Mouse (Mus musculus) forebrain, embryonic 13.5 days (tissue): ENCODE measurements around the gene Gga1. TPM values are rescaled to one million over a fixed set of nuclear protein-coding genes. Genes with fewer than 3 reads are reported as not detected.

Experiments used
- ATAC-seq: fragments of 200-750 bp; cut with Nextera tagmentation; 2 replicates; pipeline ENCODE4 v1.8.0; 2017
- H3K27ac ChIP-seq: fragments of 300-500 bp; sonication (generic); 2 replicates; pipeline ENCODE4 v1.5.1; 2015; ENCODE audit warnings: inconsistent platforms, mild to moderate bottlenecking, moderate library complexity
- H3K27me3 ChIP-seq: fragments of 300-500 bp; sonication (generic); 2 replicates; pipeline ENCODE4 v1.6.1; 2015; ENCODE audit warnings: mild to moderate bottlenecking, inconsistent platforms
- H3K36me3 ChIP-seq: fragments of 300-500 bp; sonication (generic); 2 replicates; pipeline ENCODE4 v1.6.1; 2015; ENCODE audit warnings: mild to moderate bottlenecking, inconsistent platforms; ENCODE audit not compliant: poor library complexity, severe bottlenecking
- H3K4me1 ChIP-seq: fragments of 300-500 bp; sonication (generic); 2 replicates; pipeline ENCODE4 v1.6.1; 2015; ENCODE audit warnings: inconsistent platforms
- H3K4me2 ChIP-seq: fragments of 300-500 bp; sonication (generic); 2 replicates; pipeline ENCODE4 v1.6.1; 2015; ENCODE audit warnings: inconsistent platforms, mild to moderate bottlenecking, moderate library complexity
- H3K4me3 ChIP-seq: fragments of 300-500 bp; sonication (generic); 2 replicates; pipeline ENCODE4 v1.5.1; 2015; ENCODE audit warnings: mild to moderate bottlenecking, inconsistent platforms
- H3K9ac ChIP-seq: fragments of 300-500 bp; sonication (generic); 2 replicates; pipeline ENCODE4 v1.6.1; 2015; ENCODE audit warnings: mild to moderate bottlenecking, inconsistent platforms
- H3K9me3 ChIP-seq: fragments of 300-500 bp; sonication (generic); replicated peaks from 2 replicates; pipeline ENCODE4 v1.6.1; 2016; ENCODE audit warnings: inconsistent platforms
- WGBS: fragments of 180-500 bp; shearing (Covaris S2); methylation state at CpG from one replicate; pipeline ENCODE4 v1.1.7; 2015; 5-methylcytosine and 5-hydroxymethylcytosine counted together
- polyA plus RNA-seq: library from polyadenylated mRNA; unstranded; fragments of >200 nt; fragmentation: Nextera tagmentation; extraction: Ambion mirVana; gene quantifications from 2 replicates; pipeline ENCODE4 v1.2.1, GENCODE M21; 2015

Gene Gga1
- polyA plus RNA-seq, 1 experiment from 2014 or later = 50.3 TPM

- H3K27ac ChIP-seq = no peak overlapping the region
- WGBS = 24% methylated on average over 8 of the region's 8 CpGs
- H3K9ac ChIP-seq = 0 out of 2 replicates have a peak overlapping the region, but pooled peaks have one; percentile 7
- H3K9me3 ChIP-seq = no peaks in the 10 kb centered on the region
- H3K27me3 ChIP-seq = peaks cover 27% of the 10 kb centered on the region
- peaks cover 17% of the 10 kb centered on the region for H3K4me1 ChIP-seq
- no peak for ATAC-seq
- no peaks in the 10 kb centered on the region for H3K36me3 ChIP-seq
- no peak overlapping the region for H3K4me3 ChIP-seq
- no peak overlapping the region; the same call in 1 of the 2 replicates for H3K4me2 ChIP-seq
Measured at GRCm38 (mm10) chr15:78901422-78901789, 24.4 kb downstream of the Gga1 start.

GRCm38 (mm10) chr15:78903243-78903642 lies 26.3 kb downstream of the Gga1 start:
- Histone ChIP-seq H3K27me3 (peaks cover 26% of the 10 kb centered on the region), H3K27ac (no peak overlapping the region), H3K4me2 (no peak overlapping the region), H3K36me3 (no peaks in the 10 kb centered on the region), H3K4me3 (no peak overlapping the region), H3K4me1 (peaks cover 17% of the 10 kb centered on the region), H3K9ac (no peak overlapping the region), H3K9me3 (no peaks in the 10 kb centered on the region)
- peak; percentile 33; the same call in 1 of the 2 replicates for ATAC-seq
- 3% methylated on average over 2 of the region's 2 CpGs for WGBS

- H3K36me3 ChIP-seq = no peaks in the 10 kb centered on the region
- 86% methylated on average over 7 of the region's 7 CpGs for WGBS
- no peaks in the 10 kb centered on the region for H3K27me3 ChIP-seq
- no peaks in the 10 kb centered on the region for H3K9me3 ChIP-seq
- H3K4me3 ChIP-seq = no peak overlapping the region
- no peak overlapping the region for H3K9ac ChIP-seq
- peaks cover 9% of the 10 kb centered on the region; the same call in 1 of the 2 replicates for H3K4me1 ChIP-seq
- H3K27ac ChIP-seq = no peak overlapping the region
- no peak for ATAC-seq
- H3K4me2 ChIP-seq = no peak overlapping the region
Measured at GRCm38 (mm10) chr15:78908399-78908798, 31.4 kb downstream of the Gga1 start.

- Histone ChIP-seq H3K36me3 (no peaks in the 10 kb centered on the region), H3K27me3 (no peaks in the 10 kb centered on the region), H3K4me2 (no peak overlapping the region), H3K9ac (no peak overlapping the region), H3K9me3 (no peaks in the 10 kb centered on the region), H3K4me1 (peaks cover 10% of the 10 kb centered on the region; the same call in 1 of the 2 replicates), H3K4me3 (no peak overlapping the region), H3K27ac (no peak overlapping the region)
- 92% methylated on average over 8 of the region's 8 CpGs for WGBS
- no peak for ATAC-seq
Measured at GRCm38 (mm10) chr15:78908982-78909381, 32.0 kb downstream of the Gga1 start.

- ATAC-seq = no peak
- 27% methylated on average over 9 of the region's 9 CpGs for WGBS
Measured at GRCm38 (mm10) chr15:78912040-78912439, 35.0 kb downstream of the Gga1 start.

GRCm38 (mm10) chr15:78913632-78914090 lies 36.7 kb downstream of the Gga1 start, which contains the start of gene Pdxp:
Gene Pdxp (plus strand): TSS chr15:78913919.
- Histone ChIP-seq H3K4me1 (peaks cover 41% of the 10 kb centered on the region), H3K9ac (peak within 1 kb of the TSS; percentile 88), H3K9me3 (no peaks in the 10 kb centered on the region), H3K4me2 (peak within 1 kb of the TSS; percentile 92), H3K27me3 (no peaks in the 10 kb centered on the region), H3K4me3 (peak within 1 kb of the TSS; percentile 81), H3K36me3 (peaks cover 8% of the 10 kb centered on the region), H3K27ac (peak within 1 kb of the TSS; percentile 97)
- under 1% methylated on average over 51 of the region's 51 CpGs for WGBS
- peak; percentile 95 for ATAC-seq

More at GRCm38 (mm10) chr15:78912040-78912439, 35.0 kb downstream of the Gga1 start:
- no peaks in the 10 kb centered on the region for H3K36me3 ChIP-seq
- H3K9ac ChIP-seq = peak overlapping the region; percentile 21; the same call in 1 of the 2 replicates
- H3K4me2 ChIP-seq = no peak overlapping the region
- H3K4me3 ChIP-seq = no peak overlapping the region
- H3K4me1 ChIP-seq = peaks cover 37% of the 10 kb centered on the region
- H3K9me3 ChIP-seq = no peaks in the 10 kb centered on the region
- no peak overlapping the region for H3K27ac ChIP-seq
- H3K27me3 ChIP-seq = no peaks in the 10 kb centered on the region

GRCm38 (mm10) chr15:78914091-78914822 lies 37.3 kb downstream of the Gga1 start:
- Histone ChIP-seq H3K27ac (peak overlapping the region; percentile 97), H3K27me3 (no peaks in the 10 kb centered on the region), H3K9ac (peak overlapping the region; percentile 88), H3K4me2 (peak overlapping the region; percentile 92), H3K4me1 (peaks cover 41% of the 10 kb centered on the region), H3K9me3 (no peaks in the 10 kb centered on the region), H3K36me3 (peaks cover 12% of the 10 kb centered on the region), H3K4me3 (peak overlapping the region; percentile 81)
- under 1% methylated on average over 55 of the region's 87 CpGs for WGBS
- ATAC-seq = peak; percentile 68

GRCm38 (mm10) chr15:78914823-78915659 lies 38.1 kb downstream of the Gga1 start:
- Histone ChIP-seq H3K9me3 (no peaks in the 10 kb centered on the region), H3K27me3 (no peaks in the 10 kb centered on the region), H3K4me3 (peak overlapping the region; percentile 81), H3K27ac (peak overlapping the region; percentile 97), H3K9ac (peak overlapping the region; percentile 88), H3K36me3 (peaks cover 19% of the 10 kb centered on the region), H3K4me1 (peaks cover 41% of the 10 kb centered on the region), H3K4me2 (peak overlapping the region; percentile 92)
- ATAC-seq = no peak
- 58% methylated on average over 8 of the region's 8 CpGs for WGBS

- no peaks in the 10 kb centered on the region for H3K9me3 ChIP-seq
- H3K4me3 ChIP-seq = peak overlapping the region; percentile 81
- H3K9ac ChIP-seq = peak overlapping the region; percentile 88
- peaks cover 19% of the 10 kb centered on the region for H3K36me3 ChIP-seq
- H3K4me1 ChIP-seq = peaks cover 41% of the 10 kb centered on the region
- WGBS = 7% methylated on average over 8 of the region's 8 CpGs
- peak overlapping the region; percentile 76; the same call in 1 of the 2 replicates for H3K27ac ChIP-seq
- H3K4me2 ChIP-seq = peak overlapping the region; percentile 92
- peak; percentile 34 for ATAC-seq
- no peaks in the 10 kb centered on the region for H3K27me3 ChIP-seq
Measured at GRCm38 (mm10) chr15:78915660-78916017, 38.6 kb downstream of the Gga1 start.

- 41% methylated on average over 12 of the region's 12 CpGs for WGBS
- Histone ChIP-seq H3K27ac (peak overlapping the region; percentile 76), H3K27me3 (no peaks in the 10 kb centered on the region), H3K4me1 (peaks cover 41% of the 10 kb centered on the region), H3K9ac (peak overlapping the region; percentile 88), H3K4me2 (peak overlapping the region; percentile 92), H3K9me3 (no peaks in the 10 kb centered on the region), H3K4me3 (peak overlapping the region; percentile 81), H3K36me3 (peaks cover 19% of the 10 kb centered on the region)
- ATAC-seq = no peak; the same call in 1 of the 2 replicates
Measured at GRCm38 (mm10) chr15:78916052-78916826, 39.2 kb downstream of the Gga1 start.

- no peak overlapping the region for H3K27ac ChIP-seq
- no peak overlapping the region for H3K4me2 ChIP-seq
- H3K9me3 ChIP-seq = no peaks in the 10 kb centered on the region
- H3K4me1 ChIP-seq = peaks cover 34% of the 10 kb centered on the region
- no peak overlapping the region for H3K4me3 ChIP-seq
- no peak overlapping the region for H3K9ac ChIP-seq
- peaks cover 19% of the 10 kb centered on the region for H3K36me3 ChIP-seq
- no peak for ATAC-seq
- 94% methylated on average over 23 of the region's 23 CpGs for WGBS
- H3K27me3 ChIP-seq = no peaks in the 10 kb centered on the region
Measured at GRCm38 (mm10) chr15:78918126-78918525, 41.1 kb downstream of the Gga1 start.
